Mouse (Mus musculus) liver, embryonic 18 days (tissue): Measurements from ENCODE around the gene Unc93a. TPM values are rescaled to one million over a fixed set of nuclear protein-coding genes. Genes with fewer than 3 reads are reported as not detected.

ENCODE experiments used
- polyA plus RNA-seq: library from polyadenylated mRNA; depleted of rRNA; stranded (reverse); fragments of >200 nt; gene quantifications from 2 replicates; pipeline ENCODE4 v1.2.3, GENCODE M21; 2012; rRNA removed

The Unc93a gene
- polyA plus RNA-seq = 0.05 TPM in 2 replicates

DNA sequence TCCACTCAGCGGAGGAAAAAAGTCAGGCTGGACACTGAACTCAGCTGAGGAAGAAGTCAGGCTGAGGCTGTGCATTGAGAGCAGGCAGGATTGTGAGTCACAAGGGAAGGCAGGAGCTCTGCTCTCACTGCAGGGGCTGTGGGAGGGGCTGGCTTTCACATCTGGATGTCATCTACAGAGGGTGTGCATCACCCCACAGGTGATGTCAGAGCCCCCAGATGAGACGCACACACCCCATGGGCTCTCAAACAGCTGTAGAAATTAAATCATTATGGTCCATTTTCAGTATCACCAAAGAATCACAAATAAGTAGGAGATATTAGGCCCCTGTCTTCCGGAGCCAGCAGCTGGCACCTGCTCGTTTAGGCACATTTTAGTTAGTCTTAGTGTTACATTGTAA lies at the start of gene Unc93a:
Gene Unc93a, minus strand, starts transcription at position 101 of the 400 bp plus-strand sequence.

DNA sequence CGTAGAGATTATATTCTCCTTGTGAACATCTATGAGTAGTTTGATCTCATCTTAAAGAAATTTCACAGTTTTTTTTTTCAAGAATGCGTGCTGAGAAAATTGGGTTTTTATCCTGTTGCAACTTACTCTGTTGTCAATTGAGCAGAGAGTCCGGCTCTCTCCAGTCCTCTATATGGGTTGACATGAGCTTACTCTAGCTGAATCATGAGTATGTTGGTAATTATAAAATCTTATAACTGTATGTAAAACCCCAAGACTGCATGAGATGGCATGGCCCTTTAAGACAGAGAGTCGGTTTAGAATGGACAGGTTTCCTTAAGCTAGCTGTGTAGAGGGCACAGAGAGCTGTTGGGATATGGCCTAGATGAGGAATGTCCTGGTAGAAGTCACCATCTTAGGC lies 70.8 kb downstream of the Unc93a start, which contains the start of gene Tcp10b:
Gene Tcp10b, plus strand, starts transcription at position 301 of the 400 bp plus-strand sequence.

Other genes with a start within 250 kb of the Unc93a start
- 0.46 and 0.55 TPM in 2 replicates for gene Pnldc1, start 221.6 kb downstream of the Unc93a start, polyA plus RNA-seq
- 70.9 and 77.0 TPM in 2 replicates for gene Tcp1, start 216.1 kb downstream of the Unc93a start, polyA plus RNA-seq
- 34.3 and 39.2 TPM in 2 replicates for gene Mrpl18, start 215.5 kb downstream of the Unc93a start, polyA plus RNA-seq
- gene Acat3, start 191.2 kb downstream of the Unc93a start, polyA plus RNA-seq = 19.5 and 24.5 TPM in 2 replicates
- gene Acat2, start 171.1 kb downstream of the Unc93a start, polyA plus RNA-seq = 42.8 and 51.3 TPM in 2 replicates
- gene Wtap, start 137.6 kb downstream of the Unc93a start, polyA plus RNA-seq = 20.2 and 22.4 TPM in 2 replicates
- 153 and 171 TPM in 2 replicates for gene Sod2, start 125.0 kb downstream of the Unc93a start, polyA plus RNA-seq
- gene Gpr31b, start 79.5 kb downstream of the Unc93a start, polyA plus RNA-seq = 0.03 TPM in 1 of 2 replicates, not detected in the other
- gene Tcp10b, start 70.7 kb downstream of the Unc93a start, polyA plus RNA-seq = 0.04 and 0.06 TPM in 2 replicates
- not detected in 2 replicates for gene Smok2a, start 89.4 kb upstream of the Unc93a start, polyA plus RNA-seq
- not detected in 2 replicates for gene Smok2b, start 98.4 kb upstream of the Unc93a start, polyA plus RNA-seq
- gene Tcp10c, start 222.8 kb upstream of the Unc93a start, polyA plus RNA-seq = not detected in 2 replicates